Mouse (Mus musculus): ENCODE results near the gene Tpr.

GRCm38 (mm10) chr1:150497690-150498089 is 105.1 kb downstream of the Tpr start:
- TF ChIP-seq USF2 (IDR thresholded peaks at IDR 0.05; ENCODE audit: borderline replicate concordance in 1 of 2, insufficient read depth in 1 of 2, low read depth in 1 of 2, low read length in 2 of 2) (no peak), CTCF (IDR thresholded peaks at IDR 0.05 in 2 of 3, conservative IDR thresholded peaks at IDR 0.05 in 1 of 3; ENCODE audit: control insufficient read depth in 1 of 3, insufficient read depth in 1 of 3, low read depth in 2 of 3, low read length in 3 of 3, poor library complexity in 1 of 3, severe bottlenecking in 1 of 3) (0 out of 6 replicates have a peak, but pooled peaks of 1 of the 3 experiments have one; percentile 18), USF1 (IDR thresholded peaks at IDR 0.05; ENCODE audit: low read depth, low read length) (no peak)
